Mouse (Mus musculus): ENCODE results near the gene Dnajb14.
"Not testable (repeated sequence)": the region's sequence is repeated elsewhere in the genome, so short reads cannot be mapped to it uniquely, and the experiment has no call there.

Dnajb14 gene

DNA sequence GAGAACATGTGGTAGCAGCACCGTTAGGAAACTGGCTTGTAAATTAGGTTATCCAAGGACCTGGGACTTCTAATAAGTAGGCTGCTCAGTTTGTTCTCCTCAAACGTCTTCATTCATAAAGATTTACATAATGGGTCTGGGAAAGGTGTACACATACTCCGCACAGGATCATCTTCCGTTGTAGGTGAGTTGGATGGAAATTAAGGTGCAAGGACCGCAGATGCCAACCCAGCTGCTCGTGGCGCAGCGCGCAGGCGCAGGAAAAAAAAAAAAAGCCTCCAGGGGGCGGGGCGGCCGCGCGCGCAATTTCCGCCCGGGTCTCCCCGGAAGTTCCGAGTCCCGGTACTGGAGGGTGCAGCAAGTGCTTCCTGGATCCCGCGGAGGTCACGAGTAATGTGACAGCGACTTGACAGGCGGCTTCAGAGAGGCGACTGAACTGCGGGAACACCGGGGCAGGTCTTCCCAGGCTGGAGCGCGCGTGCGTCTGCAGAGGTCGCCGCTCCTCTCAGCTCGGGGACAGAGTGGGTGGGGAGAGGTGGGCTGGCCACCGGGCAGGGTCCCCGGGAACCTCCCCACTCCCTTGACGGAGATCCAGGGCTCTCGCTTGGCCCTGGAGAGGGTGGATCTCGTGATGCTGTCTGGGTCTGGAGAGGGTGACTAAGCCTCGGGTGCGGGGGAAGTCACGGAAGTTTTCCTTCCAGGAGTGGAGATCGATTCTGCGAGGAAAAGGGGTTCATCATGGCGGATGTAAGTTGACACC, 50.9 kb downstream of the Dnajb14 start, which contains the start of gene Lamtor3:
Gene Lamtor3 (plus strand): TSS at position 335 of the 760 bp plus-strand sequence.
- peak; percentile 70 for DNase-seq (ENCODE audit: low spot score)

DNA sequence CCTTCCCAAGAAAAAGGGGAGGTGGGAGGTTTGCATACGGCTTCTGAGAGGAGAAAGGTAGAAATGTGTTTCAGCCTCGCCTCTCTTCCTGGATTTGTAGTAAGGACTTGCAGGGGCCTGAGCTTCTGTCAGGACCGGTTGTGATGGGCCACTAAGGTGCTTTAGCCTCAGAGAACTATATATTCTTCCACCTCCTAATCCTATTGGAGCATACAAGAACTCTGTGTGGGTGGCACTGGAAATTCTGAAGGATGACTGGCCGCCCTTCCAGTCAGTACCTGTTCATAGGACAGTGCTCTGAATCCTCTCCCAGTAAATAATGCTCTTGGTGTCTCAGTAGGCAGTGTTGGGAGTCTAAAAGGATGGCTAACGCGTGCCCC, 51.4 kb downstream of the Dnajb14 start:
- peak; percentile 35 for DNase-seq (ENCODE audit: low spot score)

DNA sequence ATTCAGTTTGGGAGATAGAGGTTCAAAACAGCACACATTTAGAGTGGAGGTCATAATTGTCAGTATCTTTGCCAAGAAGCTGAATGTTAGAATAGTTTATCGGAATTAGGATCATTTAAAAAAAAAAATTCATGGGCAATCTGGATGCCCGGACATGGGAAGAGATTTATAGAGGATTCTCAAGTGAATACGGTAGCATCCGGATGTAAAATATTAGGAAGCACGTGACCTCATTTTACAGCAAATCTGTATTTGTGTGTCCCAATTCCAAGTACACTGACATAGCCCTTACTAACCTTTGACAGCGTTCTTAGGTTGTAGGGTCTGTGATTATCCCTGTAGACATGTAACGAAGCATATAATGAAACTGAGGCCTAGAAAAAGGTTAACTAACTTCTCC, 51.9 kb downstream of the Dnajb14 start:
- no peak for DNase-seq (ENCODE audit: low spot score)

DNA sequence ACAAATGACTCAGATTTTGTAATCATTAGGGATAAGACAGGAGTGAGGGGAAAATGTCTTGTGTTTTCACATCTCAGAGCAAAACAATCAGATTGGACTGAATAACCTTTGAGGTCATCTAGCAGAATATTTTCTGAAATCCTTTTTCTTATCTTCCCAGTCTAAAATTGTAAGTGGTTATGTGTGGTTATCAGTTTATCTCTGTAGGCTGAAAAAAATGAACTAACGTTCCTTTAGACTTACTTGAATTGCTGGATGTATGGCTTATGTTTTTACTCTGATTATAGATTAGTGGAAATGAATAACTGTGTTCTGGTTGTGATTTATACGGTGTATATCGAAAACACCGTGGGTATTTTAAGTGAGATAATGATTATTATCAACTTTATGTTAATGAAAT, 53.1 kb downstream of the Dnajb14 start:
- no peak for DNase-seq (ENCODE audit: low spot score)

DNA sequence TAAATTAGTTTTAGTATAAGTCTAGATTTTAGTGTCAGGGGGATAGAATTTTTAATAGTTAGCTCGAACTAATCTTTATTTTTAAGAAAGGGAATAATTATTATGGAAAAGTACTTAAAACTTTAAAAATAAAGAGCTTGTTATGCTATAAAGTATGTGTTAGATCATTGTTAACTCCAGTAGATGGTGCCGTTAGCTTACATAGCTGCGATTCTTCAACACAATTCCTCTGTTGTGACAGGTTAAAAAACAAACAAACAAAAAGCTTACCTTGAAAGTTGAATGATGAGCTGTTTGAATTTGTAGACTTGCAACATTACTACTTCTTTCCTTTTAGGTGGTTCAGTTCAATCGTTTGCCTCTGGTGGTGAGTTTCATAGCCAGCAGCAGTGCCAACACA, 59.5 kb downstream of the Dnajb14 start:
- DNase-seq (ENCODE audit: low spot score): no peak

DNA sequence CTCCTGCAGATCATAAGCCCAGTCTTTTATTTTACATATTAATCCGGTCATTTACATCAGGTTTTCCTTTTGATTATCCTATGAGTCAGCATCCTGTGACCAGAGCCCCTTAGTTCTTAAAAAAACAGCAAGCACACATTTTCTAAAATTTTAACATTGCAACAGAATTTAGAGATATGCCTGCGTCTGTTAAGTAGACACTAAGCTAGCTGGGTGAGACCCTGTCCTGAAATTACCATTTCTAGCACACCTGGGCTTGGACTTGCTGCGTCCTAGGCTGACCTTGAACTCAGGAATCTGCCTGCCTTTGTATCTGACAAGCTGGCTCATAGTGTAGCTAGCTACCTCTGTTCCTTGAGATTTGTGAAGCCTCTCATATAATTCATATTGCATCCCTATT, 62.5 kb downstream of the Dnajb14 start:
- DNase-seq (ENCODE audit: low spot score): no peak

DNA sequence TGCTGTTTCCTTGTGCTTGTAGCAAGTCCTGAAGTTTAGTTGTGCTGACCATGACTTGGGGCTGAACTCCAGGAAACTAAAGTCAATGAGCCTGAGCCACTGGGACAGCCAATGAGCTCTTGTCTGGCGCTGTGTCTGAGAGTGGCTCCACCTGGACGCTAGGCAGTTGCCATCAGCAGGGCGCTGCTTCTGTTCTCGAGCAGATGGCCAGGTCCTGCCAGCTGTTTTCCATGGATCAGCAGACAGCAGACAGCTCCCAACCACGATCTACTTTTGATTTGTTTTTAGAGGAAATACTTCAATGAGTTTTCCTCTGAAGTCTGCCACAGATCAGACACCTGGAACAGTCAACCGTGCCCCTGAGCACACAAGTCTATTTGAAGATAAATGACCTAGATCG, 65.3 kb downstream of the Dnajb14 start:
- no peak for DNase-seq (ENCODE audit: low spot score)

DNA sequence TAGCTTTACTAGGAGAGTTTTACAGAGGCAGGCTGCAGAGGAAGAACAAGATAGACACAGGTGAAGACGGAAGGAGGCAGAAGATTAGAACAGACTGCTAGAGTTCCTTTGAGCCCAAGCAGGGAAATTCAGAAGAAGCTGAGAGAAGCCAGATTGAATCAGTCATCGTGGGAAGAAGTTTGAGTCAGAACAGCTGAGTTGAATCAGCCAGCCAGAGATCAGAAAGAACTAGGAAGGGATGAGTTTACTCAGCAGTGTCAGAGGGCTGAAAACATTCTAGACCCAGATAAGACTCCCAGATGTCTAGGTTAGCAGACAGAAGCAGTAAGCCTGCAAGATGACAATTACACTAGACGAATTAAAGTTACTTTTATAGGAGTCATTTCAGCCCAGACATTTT, 66.5 kb downstream of the Dnajb14 start:
- DNase-seq (ENCODE audit: low spot score): no peak

DNA sequence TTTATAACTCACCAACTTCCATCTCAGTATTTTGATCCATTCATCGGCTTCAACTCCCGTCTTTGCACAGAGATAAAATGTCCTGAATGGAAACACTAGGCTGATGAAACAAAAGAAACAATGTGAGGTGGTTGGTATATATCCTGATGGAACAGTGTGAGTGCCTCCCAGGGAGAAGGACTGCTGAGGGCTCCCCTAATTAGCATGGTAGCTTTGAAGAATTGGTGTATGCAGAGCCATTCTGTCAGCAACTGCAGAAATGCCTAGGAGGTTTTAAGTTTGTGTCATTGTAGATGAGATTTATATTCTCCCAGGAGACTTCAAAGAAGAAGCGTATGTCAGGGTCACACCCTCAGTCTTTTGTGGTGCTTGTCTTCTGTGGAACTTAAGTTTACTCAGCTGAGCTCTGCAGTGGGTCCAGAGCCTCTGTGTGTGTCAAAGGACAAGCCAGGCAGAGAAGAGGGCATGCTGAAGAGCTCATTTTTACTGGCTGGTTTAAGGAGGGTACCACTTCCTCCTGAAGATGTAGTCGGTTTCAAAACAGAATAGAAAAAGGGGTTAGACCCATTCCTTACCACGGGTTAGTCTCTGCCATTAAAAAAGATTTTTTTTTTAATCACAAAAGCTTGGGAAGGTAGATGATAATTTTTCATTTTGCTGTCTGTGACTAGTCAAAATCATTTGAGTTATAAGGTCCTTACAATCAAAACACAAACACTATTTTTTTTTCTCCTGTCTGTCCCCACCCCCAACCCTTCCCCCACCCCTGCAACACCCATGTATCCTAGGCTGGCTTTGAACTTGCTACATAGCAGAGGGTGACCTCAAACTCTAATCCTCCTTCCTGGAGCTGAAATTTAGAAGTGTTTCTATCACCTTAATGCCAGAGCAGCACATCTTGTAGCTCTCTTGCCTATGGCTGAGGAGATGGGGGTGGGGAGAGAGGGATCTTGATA, 68.4 kb downstream of the Dnajb14 start:
- DNase-seq (ENCODE audit: low spot score): peak; percentile 31

DNA sequence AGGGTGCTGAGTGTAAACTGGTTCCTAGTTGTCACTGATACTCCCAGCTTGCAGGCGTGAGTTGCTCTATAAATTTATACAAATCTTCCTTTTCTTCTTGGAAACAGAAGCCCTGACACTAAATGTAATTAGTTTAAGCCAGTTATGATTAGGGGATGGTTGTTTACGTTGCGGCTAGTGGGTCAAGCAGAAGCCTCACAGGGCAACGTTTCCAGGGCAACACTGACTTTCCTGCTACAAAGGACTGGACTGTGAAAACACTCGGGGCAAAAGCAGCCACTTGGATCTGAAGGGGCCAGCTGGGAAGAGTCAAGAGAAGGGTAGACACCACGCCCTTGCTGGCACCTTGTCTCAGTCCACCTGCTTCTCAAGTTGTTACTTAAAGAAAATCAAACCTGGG, 69.1 kb downstream of the Dnajb14 start:
- DNase-seq (ENCODE audit: low spot score): no peak

DNA sequence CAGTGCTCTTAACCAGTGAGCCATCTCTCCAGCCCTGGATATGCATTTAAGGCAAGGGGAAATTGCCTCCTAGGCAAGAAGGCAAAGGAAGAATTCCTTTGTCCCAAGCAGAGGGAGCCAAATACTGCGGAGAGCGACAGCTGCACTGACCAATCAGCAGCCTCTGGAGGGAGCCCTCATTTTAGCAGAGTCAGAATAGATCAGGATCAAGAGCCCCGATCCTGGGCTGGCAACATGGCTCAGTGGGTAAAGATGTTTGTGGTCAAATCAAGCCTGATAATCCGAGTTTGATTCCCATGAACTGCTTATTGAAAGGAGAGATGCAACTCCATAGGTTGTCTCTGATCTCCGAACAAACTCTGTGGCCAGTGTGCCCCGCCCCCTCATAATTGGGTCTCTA, 71.1 kb downstream of the Dnajb14 start:
- peak; percentile 73 for DNase-seq (ENCODE audit: low spot score)

DNA sequence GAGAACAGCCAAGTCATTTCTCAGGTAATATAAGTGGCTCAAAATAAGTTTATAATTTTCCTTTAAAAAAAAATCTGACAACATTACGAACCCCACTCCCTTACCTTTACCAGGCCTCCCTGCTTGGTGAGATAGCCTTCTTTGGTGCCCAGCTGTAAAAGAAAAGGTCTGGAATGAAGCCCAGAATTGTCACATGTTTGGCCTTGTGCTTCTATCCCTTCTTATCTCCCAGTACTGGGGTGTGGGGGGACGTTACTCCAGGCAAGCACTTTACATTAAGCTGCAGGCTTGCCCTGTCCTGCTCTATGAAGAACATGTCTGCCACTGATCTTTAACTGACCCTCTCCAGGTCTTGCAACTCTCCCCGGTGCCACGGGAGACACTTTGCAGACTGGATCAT, 73.3 kb downstream of the Dnajb14 start:
- DNase-seq (ENCODE audit: low spot score): no peak

DNA sequence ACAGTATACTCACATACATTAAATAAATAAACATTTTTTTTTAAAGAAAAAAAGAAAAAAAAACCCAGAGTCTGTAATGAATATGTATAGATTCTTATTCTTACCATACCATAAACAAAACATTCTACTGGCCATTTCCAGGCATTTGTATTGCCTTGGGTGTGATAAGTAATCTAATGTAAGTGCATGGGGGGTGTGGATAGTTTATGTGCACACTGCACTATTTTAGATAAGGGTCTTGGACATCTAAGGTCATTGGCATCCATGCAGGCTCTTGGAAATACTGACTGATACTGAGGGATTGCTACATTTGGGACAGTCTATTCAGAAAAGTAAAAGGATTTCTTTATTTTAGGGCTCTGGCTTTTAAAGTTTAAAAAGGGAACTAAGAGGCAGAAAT, 74.1 kb downstream of the Dnajb14 start:
- no peak for DNase-seq (ENCODE audit: low spot score)

DNA sequence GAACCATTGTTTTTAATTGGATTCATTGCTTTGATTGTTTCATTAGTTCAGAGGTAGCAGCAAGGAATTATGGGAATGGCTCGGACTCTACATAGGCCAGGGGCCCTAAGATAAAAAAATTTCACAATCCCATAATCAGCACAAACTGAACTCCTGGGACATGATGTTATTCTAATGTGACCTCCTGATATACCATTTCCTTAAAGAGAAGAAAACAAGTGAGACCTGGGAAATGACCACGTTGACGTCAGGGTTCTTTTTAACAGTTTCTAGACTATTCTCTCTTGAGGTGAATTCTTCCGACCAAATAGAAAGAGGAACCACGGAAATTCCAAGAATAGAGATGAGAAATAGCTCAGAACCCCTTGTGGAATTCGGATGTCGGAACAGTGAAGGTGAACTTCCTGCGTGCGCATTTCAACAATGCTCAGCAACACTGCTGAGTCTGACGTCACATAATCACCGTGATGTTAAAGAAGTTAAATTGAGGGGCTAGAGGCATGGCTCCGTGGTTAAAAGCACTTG, 74.7 kb downstream of the Dnajb14 start:
- no peak for DNase-seq (ENCODE audit: low spot score)

DNA sequence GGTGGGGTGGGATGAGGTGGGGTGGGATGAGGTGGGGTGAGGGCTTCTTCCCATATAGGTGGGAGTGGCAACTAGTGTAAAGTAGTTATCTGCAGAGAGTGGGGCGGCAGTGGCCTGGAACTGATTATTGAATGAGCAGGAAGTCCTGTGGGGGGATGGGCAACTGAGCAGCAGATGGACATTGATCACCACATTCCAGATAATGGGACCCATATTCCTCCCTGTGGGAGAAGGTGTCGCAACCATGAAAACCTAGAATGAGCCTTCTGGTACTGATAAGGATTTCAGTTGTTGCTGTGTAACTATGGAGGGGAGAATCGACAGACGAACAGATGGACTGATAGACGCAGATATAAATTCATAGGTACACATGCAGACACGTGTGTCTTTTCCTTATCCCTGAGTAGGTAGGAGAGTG, 76.3 kb downstream of the Dnajb14 start:
- DNase-seq (ENCODE audit: low spot score): peak; percentile 31

DNA sequence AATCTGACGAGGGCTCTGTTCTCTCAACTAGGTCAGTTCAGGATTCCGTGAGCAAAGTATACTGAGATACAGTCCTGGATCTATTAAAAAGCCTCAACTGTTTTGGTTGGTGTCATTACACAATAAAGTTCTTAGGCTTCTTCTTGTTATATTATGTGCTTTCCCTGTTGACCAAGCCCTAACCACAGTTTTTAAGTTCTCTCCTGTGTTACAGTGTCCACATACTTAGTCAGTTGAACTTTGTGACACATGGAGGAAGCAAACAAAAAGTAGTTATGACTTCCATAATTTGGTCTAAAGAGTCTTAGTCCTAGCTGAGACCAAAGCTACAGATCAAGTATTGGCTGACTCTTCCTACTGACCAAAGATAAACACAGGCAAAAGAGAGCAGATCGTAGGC, 79.4 kb downstream of the Dnajb14 start:
- DNase-seq (ENCODE audit: low spot score): no peak

DNA sequence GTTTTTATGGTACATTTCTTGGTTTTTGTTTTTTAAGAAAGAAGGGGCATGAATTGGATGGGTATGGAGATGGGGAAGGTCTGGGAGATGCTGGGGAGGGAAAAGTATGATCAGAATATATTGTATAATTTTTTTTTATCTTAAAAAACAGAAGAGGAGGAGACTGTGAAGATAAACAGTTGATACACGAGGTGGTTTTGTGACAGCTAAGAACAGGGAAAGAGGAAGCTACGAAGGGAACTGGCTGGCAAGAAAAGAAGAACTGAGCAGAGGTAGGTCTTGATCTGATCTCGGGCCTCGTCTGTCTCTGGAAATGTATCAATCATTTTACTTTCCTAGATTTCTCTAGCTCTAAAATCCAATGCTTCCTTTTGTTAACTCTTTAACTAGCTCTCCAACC, 80.0 kb downstream of the Dnajb14 start:
- DNase-seq (ENCODE audit: low spot score): no peak

DNA sequence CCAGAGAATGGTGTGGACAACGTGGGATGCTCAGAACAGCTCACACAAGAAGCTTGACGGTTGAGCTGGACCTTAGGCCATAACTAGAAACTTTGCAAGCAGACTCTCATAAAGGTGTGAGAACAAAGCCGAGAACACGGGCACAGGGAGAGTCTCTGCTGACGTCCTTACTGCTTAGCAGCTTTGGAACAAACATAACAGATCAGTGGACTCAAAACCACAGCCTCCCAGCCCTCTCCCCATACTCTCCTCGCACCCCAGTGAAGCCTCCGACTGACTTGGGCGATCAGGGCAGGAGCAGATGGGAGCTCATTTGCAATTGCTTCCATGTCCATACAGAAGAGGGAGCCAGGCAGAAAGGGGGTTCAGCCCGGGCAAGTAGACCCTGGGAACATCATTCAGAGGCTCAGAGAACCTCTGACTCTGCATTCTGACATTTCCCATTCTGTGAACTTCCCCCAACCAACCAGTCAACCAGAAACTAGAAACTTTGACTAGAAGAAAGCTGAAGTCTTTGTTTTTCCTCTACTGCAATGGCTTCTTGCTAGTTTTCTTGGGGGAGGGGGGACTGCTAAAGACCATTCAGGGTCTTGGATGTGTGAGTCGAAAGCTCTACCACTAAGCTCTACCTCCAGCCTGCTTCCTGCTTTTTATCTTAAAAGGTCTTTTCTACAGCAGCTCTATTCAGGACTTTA, 82.9 kb downstream of the Dnajb14 start:
- DNase-seq (ENCODE audit: low spot score): no peak

DNA sequence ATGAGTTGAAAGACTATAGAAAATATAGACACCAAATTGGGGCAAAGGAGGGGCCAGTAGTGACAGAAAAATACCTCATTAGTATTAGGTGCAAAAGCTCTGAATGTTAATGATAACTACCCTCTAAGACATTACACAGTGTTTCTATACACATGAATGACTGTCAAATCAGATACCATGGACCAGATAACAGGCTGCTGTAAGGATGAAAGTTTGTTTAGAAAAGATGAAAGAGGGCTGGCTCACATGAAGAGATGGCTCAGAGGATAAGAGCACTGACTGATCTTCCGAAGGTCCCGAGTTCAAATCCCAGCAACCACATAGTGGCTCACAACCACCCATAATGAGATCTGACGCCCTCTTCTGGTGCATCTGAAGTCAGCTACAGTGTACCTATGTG, 83.8 kb downstream of the Dnajb14 start:
- not testable (repeated sequence) for DNase-seq (ENCODE audit: low spot score)

DNA sequence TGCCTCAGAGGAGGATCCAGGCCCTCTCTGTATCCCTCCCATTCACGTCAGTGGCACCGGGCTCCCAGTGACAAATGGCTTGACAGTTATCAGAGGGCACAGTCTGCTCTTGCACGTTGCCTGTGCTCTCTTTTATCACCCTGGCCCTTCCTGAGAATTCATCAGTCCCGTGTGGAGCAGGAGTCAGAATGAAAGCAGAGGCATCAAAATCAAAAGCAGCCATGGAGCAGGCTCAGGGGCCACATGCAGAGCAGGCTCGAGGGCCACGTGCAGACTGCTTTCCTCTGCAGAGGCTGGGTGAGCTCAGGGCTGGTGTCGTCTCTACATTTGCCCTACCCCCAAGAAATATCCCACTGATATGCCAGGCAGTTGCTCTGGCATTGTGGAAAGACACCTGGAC, 84.3 kb downstream of the Dnajb14 start:
- DNase-seq (ENCODE audit: low spot score): no peak

DNA sequence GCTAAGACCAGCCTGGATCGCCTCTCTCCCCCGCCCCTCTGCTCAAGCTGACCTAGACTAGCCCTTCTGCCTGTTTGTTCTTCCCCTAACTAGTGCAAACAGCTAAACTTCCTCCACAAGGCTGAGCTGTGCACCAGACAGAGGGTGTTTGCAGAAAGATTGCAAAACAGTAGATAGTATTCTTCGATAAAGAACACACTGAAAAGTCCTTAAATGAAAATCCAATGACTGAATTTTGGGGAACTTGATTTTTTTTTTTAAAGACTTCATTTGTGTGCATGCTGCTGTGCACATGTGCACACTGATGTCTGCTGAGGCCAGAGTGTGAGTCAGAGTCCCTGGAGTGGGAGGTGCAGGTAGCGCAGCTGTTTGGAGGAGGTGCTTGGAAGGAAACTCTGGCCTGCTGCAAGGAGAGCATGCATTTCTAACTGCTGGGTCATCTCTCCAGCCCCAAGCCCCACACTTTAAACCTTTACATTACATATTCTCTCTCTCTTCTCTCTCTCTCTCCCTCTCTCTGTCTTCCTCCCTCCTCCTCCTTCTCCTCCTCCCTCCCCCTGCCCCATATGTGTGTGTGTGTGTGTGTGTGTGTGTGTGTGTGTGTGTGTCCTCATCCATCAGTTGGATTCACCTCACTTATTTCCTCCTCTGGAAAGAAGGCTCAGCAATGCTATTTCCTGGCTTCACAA, 84.9 kb downstream of the Dnajb14 start:
- no peak for DNase-seq (ENCODE audit: low spot score)
